Mouse (Mus musculus) macrophage (primary cell): Measurements from ENCODE around the gene Taf6l. TPM values are rescaled to one million over a fixed set of nuclear protein-coding genes. Genes with fewer than 3 reads are reported as not detected.
"Not testable (repeated sequence)": the region's sequence is repeated elsewhere in the genome, so short reads cannot be mapped to it uniquely, and the experiment has no call there.

ENCODE experiments used
- H3K27ac ChIP-seq: fragments of 350-480 bp; formaldehyde crosslinking; 2 replicates; pipeline ENCODE4 v1.9.0; 2021
- H3K36me3 ChIP-seq: fragments of 350-480 bp; formaldehyde crosslinking; 2 replicates; pipeline ENCODE4 v1.9.0; 2021; ENCODE audit errors: inconsistent target
- H3K4me3 ChIP-seq: fragments of 350-480 bp; formaldehyde crosslinking; 2 replicates; pipeline ENCODE4 v1.9.0; 2021; ENCODE audit errors: inconsistent target
- H3K79me2 ChIP-seq: fragments of 350-480 bp; formaldehyde crosslinking; 2 replicates; pipeline ENCODE4 v1.9.0; 2021; ENCODE audit errors: inconsistent target
- WGBS: methylation state at CpG from one replicate; pipeline ENCODE4 v1.1.7; 2026; ENCODE audit warnings: inconsistent platforms; ENCODE audit not compliant: missing documents; 5-methylcytosine and 5-hydroxymethylcytosine counted together
- polyA plus RNA-seq: library from polyadenylated mRNA; stranded (reverse); fragments of 250-400 nt; gene quantifications from 3 replicates; pipeline ENCODE4 v1.2.4, GENCODE M21; 2018; ENCODE audit warnings: inconsistent platforms

Taf6l gene
- polyA plus RNA-seq, 1 experiment from 2014 or later = 11.3 TPM

DNA sequence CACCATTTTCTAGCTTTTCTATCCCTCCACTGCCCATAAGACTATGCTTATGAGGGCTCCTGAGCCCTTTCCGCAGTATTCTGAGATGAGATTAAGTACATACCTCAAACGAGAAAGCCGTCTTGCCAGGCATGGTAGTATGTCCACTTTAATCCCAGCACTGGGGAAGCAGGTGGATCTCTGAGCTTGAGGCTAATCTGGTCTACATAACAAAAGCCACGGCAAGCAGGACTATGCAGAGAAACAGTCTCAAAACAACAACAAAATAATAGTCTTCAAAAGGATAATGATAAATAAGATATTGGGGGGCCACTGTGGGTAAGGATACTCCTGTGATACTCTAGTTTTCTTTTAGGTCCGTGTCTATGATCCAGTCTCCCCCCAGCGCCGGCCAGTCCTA lies 47.3 kb downstream of the Taf6l start:
- WGBS = 90% methylated on average over 7 of the region's 7 CpGs
- Histone ChIP-seq H3K27ac (no peak overlapping the region), H3K79me2 (peaks cover 50% of the 10 kb centered on the region), H3K36me3 (peaks cover 25% of the 10 kb centered on the region; the same call in 1 of the 2 replicates), H3K4me3 (no peak overlapping the region)

DNA sequence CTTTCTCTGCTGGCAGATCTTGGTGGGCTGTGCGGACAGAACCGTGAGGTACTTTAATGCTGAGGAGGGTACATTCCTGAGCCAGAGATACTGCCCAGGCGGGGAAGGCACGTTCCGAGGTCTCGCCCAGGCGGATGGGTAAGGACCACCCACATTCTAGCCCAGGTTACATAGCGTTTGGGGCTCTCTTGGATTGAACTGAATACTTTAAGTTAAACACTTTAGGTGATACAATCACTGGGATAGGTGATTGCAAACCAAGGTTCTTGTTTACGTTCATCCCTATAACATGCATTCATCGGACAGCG lies 50.1 kb downstream of the Taf6l start:
- H3K79me2 ChIP-seq = peaks cover 27% of the 10 kb centered on the region
- WGBS = 4% methylated on average over 11 of the region's 11 CpGs
- peak overlapping the region; percentile 40; the same call in 1 of the 2 replicates for H3K27ac ChIP-seq
- peaks cover 25% of the 10 kb centered on the region; the same call in 1 of the 2 replicates for H3K36me3 ChIP-seq
- peak overlapping the region; percentile 92 for H3K4me3 ChIP-seq

DNA sequence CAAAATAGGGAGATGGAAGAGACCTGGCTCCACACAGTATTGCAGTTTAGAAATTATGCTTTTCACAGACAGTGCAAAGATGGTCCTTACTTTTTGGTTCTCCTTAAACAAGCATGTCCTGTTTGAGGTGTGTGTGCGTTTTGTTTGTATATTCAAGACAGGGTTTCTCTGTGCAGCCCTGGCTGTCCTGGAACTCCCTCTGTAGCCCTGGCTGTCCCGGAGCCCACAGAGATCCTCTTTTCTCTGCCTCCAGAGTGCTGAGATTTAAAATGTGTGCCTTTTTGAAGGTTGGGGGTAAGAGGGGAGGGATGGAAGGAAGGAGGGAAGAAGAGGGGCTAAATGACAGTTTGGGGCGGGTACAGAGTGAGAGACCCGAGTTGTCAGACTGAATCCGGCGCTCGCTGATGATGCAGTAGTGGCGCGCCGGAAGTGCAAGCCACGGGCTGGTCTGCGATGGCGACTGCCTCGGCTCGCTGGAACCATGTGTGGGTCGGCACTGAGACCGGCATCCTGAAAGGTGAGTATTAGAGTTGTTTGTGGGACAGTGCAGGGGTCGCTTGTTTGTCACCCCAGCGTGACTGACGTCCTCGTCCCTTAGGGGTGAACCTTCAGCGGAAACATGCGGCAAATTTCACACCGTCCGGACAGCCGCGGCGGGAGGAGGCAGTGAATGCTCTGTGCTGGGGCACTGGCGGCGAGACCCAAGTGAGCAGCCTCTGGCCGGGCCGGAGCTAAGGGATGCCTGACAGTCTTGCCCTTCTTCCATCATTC lies 50.6 kb downstream of the Taf6l start, which contains the start of gene Wdr74:
Wdr74 (plus strand) TSS at position 439 of the 771 bp plus-strand sequence.
- WGBS = under 1% methylated on average over 30 of the region's 32 CpGs

DNA sequence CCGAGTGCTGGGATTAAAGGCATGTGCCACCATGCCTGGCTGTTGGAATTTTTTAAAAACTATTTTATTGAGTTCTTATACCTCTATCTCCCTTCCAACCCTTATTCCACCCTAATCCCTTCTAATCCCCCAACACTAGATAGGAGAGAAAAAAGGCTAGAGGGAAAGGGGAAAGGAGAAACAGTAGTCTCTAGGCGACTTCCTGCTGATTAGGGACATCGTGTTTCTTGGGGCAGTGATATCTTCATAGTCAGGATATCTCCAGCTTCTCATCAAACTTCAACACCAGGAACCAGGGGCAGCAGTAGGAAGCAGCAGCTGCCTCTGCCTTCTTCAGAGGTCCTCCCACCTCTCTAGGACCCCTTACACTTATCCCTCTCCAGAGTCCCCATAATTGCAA lies 51.9 kb downstream of the Taf6l start:
- peaks cover 27% of the 10 kb centered on the region for H3K79me2 ChIP-seq
- no peak overlapping the region for H3K4me3 ChIP-seq
- no peak overlapping the region for H3K27ac ChIP-seq
- WGBS = 86% methylated on average over 2 of the region's 3 CpGs
- peaks cover 16% of the 10 kb centered on the region; the same call in 1 of the 2 replicates for H3K36me3 ChIP-seq

More for the DNA sequence above, 50.6 kb downstream of the Taf6l start, which contains the start of gene Wdr74:
- peak within 1 kb of the TSS; percentile 40 for H3K27ac ChIP-seq
- peaks cover 25% of the 10 kb centered on the region; the same call in 1 of the 2 replicates for H3K36me3 ChIP-seq
- peak within 1 kb of the TSS; percentile 92 for H3K4me3 ChIP-seq
- H3K79me2 ChIP-seq = peaks cover 27% of the 10 kb centered on the region

DNA sequence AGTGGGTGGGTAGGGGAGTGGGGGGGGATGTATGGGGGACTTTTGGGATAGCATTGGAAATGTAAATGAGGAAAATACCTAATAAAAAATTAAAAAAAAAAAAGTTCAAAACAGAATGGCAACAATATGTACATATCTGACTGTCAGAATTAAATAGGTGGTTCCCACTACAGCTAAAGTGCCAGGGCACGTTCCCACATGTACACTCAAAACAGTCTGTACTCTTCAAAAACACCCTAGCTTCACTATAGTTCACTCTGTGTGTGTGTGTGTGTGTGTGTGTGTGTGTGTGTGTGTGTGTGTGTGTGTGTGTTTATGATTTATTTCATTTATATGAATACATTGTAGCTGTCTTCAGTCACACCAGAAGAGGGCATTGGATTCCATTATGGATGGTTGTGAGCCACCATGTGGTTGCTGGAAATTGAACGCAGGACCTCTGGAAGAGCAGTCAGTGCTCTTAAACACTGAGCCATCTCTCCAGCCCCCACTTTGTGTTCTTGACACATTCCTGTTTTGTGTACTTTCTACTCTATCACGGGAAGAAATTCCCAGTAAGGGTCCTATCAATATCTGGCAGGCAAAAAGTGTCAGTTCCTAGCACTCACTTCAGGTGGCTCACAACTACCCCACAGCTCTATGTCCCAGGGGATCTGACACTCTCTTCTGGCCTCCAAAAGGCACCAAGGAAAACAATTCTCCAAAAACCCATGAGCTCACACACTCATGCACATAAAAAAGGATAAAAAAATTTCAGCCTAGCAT lies 57.7 kb downstream of the Taf6l start:
- 87% methylated on average over 3 of the region's 3 CpGs for WGBS
- not testable (repeated sequence) for H3K27ac ChIP-seq
- H3K36me3 ChIP-seq = peaks cover 23% of the 10 kb centered on the region

DNA sequence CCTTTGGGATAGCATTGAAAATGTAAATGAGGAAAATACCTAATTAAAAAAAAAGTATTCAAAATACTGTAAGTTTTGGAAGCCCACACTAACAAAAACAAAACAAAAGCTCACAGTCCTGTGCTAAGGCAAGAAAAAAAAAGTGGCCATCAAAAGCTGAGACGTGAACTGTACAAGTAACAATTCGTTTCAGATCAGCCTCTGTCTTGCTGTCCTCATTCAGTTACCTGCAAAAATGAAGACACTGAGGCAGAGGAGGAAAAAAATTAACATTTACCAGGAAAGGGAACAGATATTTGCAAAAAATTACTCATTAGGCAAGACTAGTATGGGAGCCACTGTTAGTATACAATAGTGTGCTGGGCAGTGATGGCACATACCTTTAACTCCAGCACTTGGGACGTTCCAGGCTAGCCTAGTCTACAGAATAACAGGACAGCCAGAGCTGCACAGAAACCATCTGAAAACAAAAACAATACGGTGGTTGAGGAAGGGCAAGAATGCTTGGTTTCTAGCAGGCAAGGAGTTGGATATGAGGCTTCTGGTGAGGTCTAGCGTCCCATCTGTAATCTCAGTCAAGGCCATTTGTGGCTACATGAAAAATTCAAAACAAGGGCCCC lies 58.6 kb downstream of the Taf6l start:
- Histone ChIP-seq H3K79me2 (peaks cover 17% of the 10 kb centered on the region), H3K4me3 (no peak overlapping the region), H3K36me3 (peaks cover 23% of the 10 kb centered on the region), H3K27ac (no peak overlapping the region)
- 65% methylated on average over 5 of the region's 5 CpGs for WGBS

More for the DNA sequence above, 57.7 kb downstream of the Taf6l start:
- not testable (repeated sequence) for H3K4me3 ChIP-seq
- peaks cover 16% of the 10 kb centered on the region for H3K79me2 ChIP-seq

DNA sequence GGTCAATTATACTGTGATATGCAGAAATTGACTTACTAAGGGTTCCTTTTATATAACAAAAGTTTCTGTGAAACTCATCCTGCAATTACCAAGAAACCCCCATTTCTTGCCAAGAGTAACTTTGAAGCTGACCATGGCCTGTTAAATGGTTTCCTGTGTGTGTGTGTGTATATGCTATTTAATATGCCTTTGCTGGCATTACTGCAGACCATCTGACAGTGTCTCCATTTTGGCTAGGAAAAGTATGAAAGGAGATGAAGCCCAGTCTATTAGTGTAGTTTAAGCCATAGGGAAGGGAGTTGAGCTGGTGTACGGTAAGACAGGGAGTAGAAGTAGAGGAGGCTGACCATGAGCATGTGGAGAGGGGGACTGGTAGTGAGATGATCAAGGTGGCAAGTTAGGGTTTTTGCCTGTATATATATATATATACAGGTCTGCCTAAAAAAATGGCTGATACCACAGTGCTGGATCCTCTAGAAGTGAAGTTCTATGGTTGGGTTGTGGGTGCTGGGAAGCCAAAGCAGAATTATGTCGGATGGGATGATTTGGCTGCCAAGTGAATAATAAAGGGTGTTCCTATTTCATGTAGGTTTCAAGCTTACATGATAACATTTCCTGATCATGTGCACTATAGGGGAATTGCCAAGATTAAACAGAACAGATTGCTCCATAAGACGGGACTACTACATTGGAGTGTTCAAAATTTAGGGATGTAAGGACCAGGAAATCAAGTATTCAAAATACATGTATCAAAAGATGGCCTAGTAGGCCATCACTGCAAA lies 59.4 kb downstream of the Taf6l start:
- Histone ChIP-seq H3K27ac (no peak overlapping the region), H3K79me2 (peaks cover 21% of the 10 kb centered on the region), H3K36me3 (peaks cover 23% of the 10 kb centered on the region), H3K4me3 (no peak overlapping the region)
- WGBS = 70% methylated on average over 3 of the region's 3 CpGs

DNA sequence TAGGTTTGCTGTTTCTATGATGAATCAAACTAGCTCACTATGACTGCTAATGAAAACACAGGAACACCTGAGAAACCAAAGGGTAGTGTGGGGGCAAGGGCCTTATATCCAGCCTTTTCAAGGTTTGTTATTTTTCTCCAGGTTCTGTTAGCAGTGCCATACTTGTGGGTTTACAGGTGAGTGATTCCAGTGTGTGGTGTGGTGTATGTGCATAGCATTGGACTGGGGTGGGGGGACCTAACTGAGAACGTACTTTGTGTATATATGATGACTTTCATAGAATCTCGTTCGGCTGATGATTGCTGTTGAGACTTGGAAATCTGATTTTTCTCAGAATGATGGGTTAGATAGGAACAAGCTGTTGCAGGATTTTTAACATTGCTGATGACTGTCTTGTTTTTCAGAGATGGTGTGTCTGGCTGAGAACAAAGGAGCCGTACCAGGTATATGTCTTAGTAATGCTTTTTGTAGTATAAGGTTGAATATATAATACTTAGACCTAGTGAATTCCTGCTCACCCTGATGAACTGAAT lies 61.1 kb downstream of the Taf6l start:
- no peak overlapping the region for H3K4me3 ChIP-seq
- H3K27ac ChIP-seq = no peak overlapping the region
- H3K36me3 ChIP-seq = peaks cover 23% of the 10 kb centered on the region
- WGBS = 68% methylated on average over 4 of the region's 4 CpGs
- peaks cover 37% of the 10 kb centered on the region for H3K79me2 ChIP-seq

Other genes with a start within 250 kb of the Taf6l start
- gene Slc22a8, start 195.2 kb downstream of the Taf6l start, polyA plus RNA-seq = not detected in 3 replicates
- gene Slc22a6, start 168.4 kb downstream of the Taf6l start, polyA plus RNA-seq = not detected in 3 replicates
- not detected in 3 replicates for gene Chrm1, start 122.6 kb downstream of the Taf6l start, polyA plus RNA-seq
- gene Slc3a2, start 63.0 kb downstream of the Taf6l start, polyA plus RNA-seq = 384 to 539 TPM (median 494 TPM) in 3 replicates
- gene Wdr74, start 50.6 kb downstream of the Taf6l start, polyA plus RNA-seq = 16.3 to 42.4 TPM (median 18.1 TPM) in 3 replicates
- not detected in 3 replicates for gene 1700092M07Rik, start 45.7 kb downstream of the Taf6l start, polyA plus RNA-seq
- 32.3 to 65.9 TPM (median 61.9 TPM) in 3 replicates for gene Stx5a, start 45.0 kb downstream of the Taf6l start, polyA plus RNA-seq
- 68.7 to 115 TPM (median 96.9 TPM) in 3 replicates for gene Nxf1, start 29.3 kb downstream of the Taf6l start, polyA plus RNA-seq
- 14.9 to 33.7 TPM (median 26.6 TPM) in 3 replicates for gene Tmem223, start 15.4 kb downstream of the Taf6l start, polyA plus RNA-seq
- 70.7 to 93.4 TPM (median 87.5 TPM) in 3 replicates for gene Tmem179b, start 11.9 kb downstream of the Taf6l start, polyA plus RNA-seq
- 87.6 to 127 TPM (median 98.0 TPM) in 3 replicates for gene Polr2g, start 12.2 kb upstream of the Taf6l start, polyA plus RNA-seq
- 1.5 to 2.4 TPM (median 2.0 TPM) in 3 replicates for gene Zbtb3, start 16.1 kb upstream of the Taf6l start, polyA plus RNA-seq
- gene Ttc9c, start 32.9 kb upstream of the Taf6l start, polyA plus RNA-seq = 25.0 to 30.5 TPM (median 30.3 TPM) in 3 replicates
- 74.0 to 130 TPM (median 81.5 TPM) in 3 replicates for gene Hnrnpul2, start 33.6 kb upstream of the Taf6l start, polyA plus RNA-seq
- gene AC129217.1, start 43.4 kb upstream of the Taf6l start, polyA plus RNA-seq = 44.3 TPM in 1 of 3 replicates, not detected in the others
- gene Bscl2, start 51.0 kb upstream of the Taf6l start, polyA plus RNA-seq = 72.1 to 121 TPM (median 102 TPM) in 3 replicates
- not detected in 3 replicates for gene Gng3, start 52.8 kb upstream of the Taf6l start, polyA plus RNA-seq
- 0.09 to 0.10 TPM in 2 of 3 replicates, not detected in the other for gene Lrrn4cl, start 64.4 kb upstream of the Taf6l start, polyA plus RNA-seq
- 160 to 383 TPM (median 167 TPM) in 3 replicates for gene Ubxn1, start 85.1 kb upstream of the Taf6l start, polyA plus RNA-seq
- gene Uqcc3, start 94.5 kb upstream of the Taf6l start, polyA plus RNA-seq = 33.7 to 44.5 TPM (median 41.3 TPM) in 3 replicates
- gene Lbhd1, start 97.3 kb upstream of the Taf6l start, polyA plus RNA-seq = 1.5 to 3.7 TPM (median 2.5 TPM) in 3 replicates
- not detected in 3 replicates for gene Gm49403, start 97.5 kb upstream of the Taf6l start, polyA plus RNA-seq
- gene 1810009A15Rik, start 102.4 kb upstream of the Taf6l start, polyA plus RNA-seq = 48.2 to 79.8 TPM (median 50.8 TPM) in 3 replicates
- not detected in 3 replicates for gene Gm49416, start 102.5 kb upstream of the Taf6l start, polyA plus RNA-seq
- 4.4 to 13.0 TPM (median 11.6 TPM) in 3 replicates for gene Ints5, start 106.6 kb upstream of the Taf6l start, polyA plus RNA-seq
- 70.1 to 93.3 TPM (median 80.1 TPM) in 3 replicates for gene Ganab, start 111.7 kb upstream of the Taf6l start, polyA plus RNA-seq
- gene B3gat3, start 134.0 kb upstream of the Taf6l start, polyA plus RNA-seq = 38.7 to 45.8 TPM (median 41.0 TPM) in 3 replicates
- gene Rom1, start 142.9 kb upstream of the Taf6l start, polyA plus RNA-seq = 1.3 to 2.3 TPM (median 1.9 TPM) in 3 replicates
- gene Eml3, start 143.1 kb upstream of the Taf6l start, polyA plus RNA-seq = 17.0 to 32.0 TPM (median 23.3 TPM) in 3 replicates
- 63.1 to 68.2 TPM (median 63.7 TPM) in 3 replicates for gene Mta2, start 155.5 kb upstream of the Taf6l start, polyA plus RNA-seq
- 11.5 to 14.4 TPM (median 13.4 TPM) in 3 replicates for gene Tut1, start 167.4 kb upstream of the Taf6l start, polyA plus RNA-seq
- 224 to 506 TPM (median 366 TPM) in 3 replicates for gene Eef1g, start 180.6 kb upstream of the Taf6l start, polyA plus RNA-seq
- gene Ahnak, start 202.9 kb upstream of the Taf6l start, polyA plus RNA-seq = 97.5 to 169 TPM (median 125 TPM) in 3 replicates